Mouse (Mus musculus) megakaryocyte progenitor cell, adult 5-6 weeks (primary cell): ENCODE data around the gene Ski. TPM values are rescaled to one million over a fixed set of nuclear protein-coding genes. Genes with fewer than 3 reads are reported as not detected.
A peak's percentile ranks its signal among the peaks of the same experiment; 100 is the strongest.

Source experiments
- ATAC-seq: replicated peaks from 2 replicates; pipeline ENCODE4 v1.8.0; 2016; ENCODE audit warnings: mild to moderate bottlenecking, moderate TSS enrichment, inconsistent platforms; ENCODE audit not compliant: poor library complexity
- total RNA-seq, 2 experiments: library from RNA; stranded (forward) in 1 of 2; stranded (reverse) in 1 of 2; fragments of 157-497, 149-512 nt in 1 of 2; fragments of 200-1000 nt in 1 of 2; gene quantifications; 2 replicates each; pipeline versions ENCODE4 v1.2.3 to v1.2.4; 2015 to 2017

The Ski gene
- total RNA-seq, 2 experiments from 2014 or later = 5.7 to 16.9 TPM

GRCm38 (mm10) chr4:155235311-155236119 is 13.1 kb upstream of the Ski start:
- peak; percentile 50 for ATAC-seq

- ATAC-seq = peak; percentile 76
Observed at GRCm38 (mm10) chr4:155234371-155235310, 12.2 kb upstream of the Ski start.

- no peak for ATAC-seq
Observed at GRCm38 (mm10) chr4:155233878-155234277, 11.5 kb upstream of the Ski start.

GRCm38 (mm10) chr4:155228461-155228860 is 6.1 kb upstream of the Ski start:
- no peak for ATAC-seq

- no peak for ATAC-seq
Observed at GRCm38 (mm10) chr4:155227986-155228385, 5.6 kb upstream of the Ski start.

- no peak for ATAC-seq
Observed at GRCm38 (mm10) chr4:155225918-155226317, 3.5 kb upstream of the Ski start.

- ATAC-seq = no peak
Observed at GRCm38 (mm10) chr4:155223594-155224528, 1.5 kb upstream of the Ski start.

- peak; percentile 80 for ATAC-seq
Observed at GRCm38 (mm10) chr4:155222841-155223593, 625 bp upstream of the Ski start.

- peak; percentile 2; the same call in 1 of the 2 replicates for ATAC-seq
Observed at GRCm38 (mm10) chr4:155221599-155222551, 517 bp downstream of the Ski start.

GRCm38 (mm10) chr4:155221106-155221505 is 1.3 kb downstream of the Ski start:
- no peak for ATAC-seq

GRCm38 (mm10) chr4:155220213-155221100 is 1.9 kb downstream of the Ski start:
- ATAC-seq = no peak

- no peak for ATAC-seq
Observed at GRCm38 (mm10) chr4:155219271-155220212, 2.9 kb downstream of the Ski start.

GRCm38 (mm10) chr4:155218104-155218732 is 4.2 kb downstream of the Ski start:
- no peak for ATAC-seq

GRCm38 (mm10) chr4:155217241-155218103 is 4.9 kb downstream of the Ski start:
- peak; percentile 65 for ATAC-seq
